Mouse (Mus musculus): ENCODE measurements around the gene Fam187b.

DNA sequence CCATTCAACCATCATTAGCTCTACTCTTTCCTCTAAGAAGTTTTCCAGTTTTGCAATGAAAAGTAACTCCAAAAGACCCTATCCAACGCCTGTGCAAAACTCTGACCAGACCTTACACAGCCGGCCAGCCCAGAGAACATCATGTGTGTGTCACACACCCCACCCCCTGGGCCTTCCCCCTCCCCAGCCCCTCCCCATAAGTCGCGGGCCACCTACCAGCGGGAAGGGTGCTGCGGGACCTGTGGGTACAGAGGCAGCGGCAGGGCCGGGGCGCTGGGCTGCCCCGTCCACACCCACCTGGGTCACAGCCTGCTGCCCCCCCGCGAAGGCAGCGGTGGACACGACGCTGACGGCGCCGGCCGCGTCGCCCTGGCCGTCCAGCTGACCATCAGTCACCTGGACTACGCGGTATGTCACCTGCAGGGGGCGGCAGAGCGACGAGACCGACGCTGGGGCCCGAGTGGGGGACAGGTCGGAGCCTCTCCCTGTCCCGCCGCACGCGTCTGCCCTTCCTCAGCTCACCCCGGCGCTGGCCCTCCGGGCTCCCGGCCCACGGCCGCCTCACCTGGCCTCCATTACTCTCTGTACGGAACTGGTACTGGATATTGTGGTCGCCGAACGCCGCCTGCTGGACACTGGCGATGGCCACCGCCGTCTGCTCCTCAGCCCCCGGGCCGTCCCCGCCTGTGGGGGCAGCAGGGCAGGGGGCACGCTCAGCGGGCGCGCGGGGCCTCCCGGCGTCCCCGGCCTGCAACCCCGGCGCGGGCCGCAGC lies 17.8 kb upstream of the Fam187b start:
- no peak for TF ChIP-seq ELF1 (IDR thresholded peaks at IDR 0.05; ENCODE audit: low read depth, low read length)
- no peak for TF ChIP-seq E2F4 (IDR thresholded peaks at IDR 0.05; ENCODE audit: borderline replicate concordance, low read depth, low read length)
- TF ChIP-seq UBTF (IDR thresholded peaks at IDR 0.05; ENCODE audit: borderline replicate concordance, insufficient read depth, low read depth, low read length), result 0 out of 2 replicates have a peak, but pooled peaks have one; percentile 41
- no peak for TF ChIP-seq EP300 (IDR thresholded peaks at IDR 0.05; ENCODE audit: low read depth in 1 of 2, low read length in 2 of 2)
- TF ChIP-seq POLR2AphosphoS5 (IDR thresholded peaks at IDR 0.05; ENCODE audit: borderline replicate concordance, low read depth, low read length), result no peak
- TF ChIP-seq POLR2A (IDR thresholded peaks at IDR 0.05; ENCODE audit: control insufficient read depth in 1 of 2, insufficient read depth in 1 of 2, low read depth in 1 of 2, low read length in 2 of 2, poor library complexity in 1 of 2), result peak; percentile 6 to 63; a peak in 1 of 4 replicates
- TF ChIP-seq SIN3A (IDR thresholded peaks at IDR 0.05; ENCODE audit: low read length), result peak; percentile 31; the same call in 1 of the 2 replicates
- peak in 2 of 3 experiments; percentile 68 to 84; a peak in 5 of 6 replicates for TF ChIP-seq CTCF (IDR thresholded peaks at IDR 0.05 in 2 of 3, conservative IDR thresholded peaks at IDR 0.05 in 1 of 3; ENCODE audit: control insufficient read depth in 1 of 3, insufficient read depth in 1 of 3, low read depth in 2 of 3, low read length in 3 of 3, poor library complexity in 1 of 3, severe bottlenecking in 1 of 3)
- 0 out of 2 replicates have a peak, but pooled peaks have one; percentile 22 for TF ChIP-seq MAX (IDR thresholded peaks at IDR 0.05; ENCODE audit: low read length)
- peak; percentile 42; the same call in 1 of the 2 replicates for TF ChIP-seq MXI1 (IDR thresholded peaks at IDR 0.05; ENCODE audit: low read depth, low read length)
- no peak for TF ChIP-seq TAL1 (IDR thresholded peaks at IDR 0.05; ENCODE audit: low read length)
- TF ChIP-seq ZC3H11A (IDR thresholded peaks at IDR 0.05; ENCODE audit: low read depth, low read length), result no peak

All from MEL (cell line).